ENCODE assay signal across 10 mouse cellular contexts in the genomic region with DNA sequence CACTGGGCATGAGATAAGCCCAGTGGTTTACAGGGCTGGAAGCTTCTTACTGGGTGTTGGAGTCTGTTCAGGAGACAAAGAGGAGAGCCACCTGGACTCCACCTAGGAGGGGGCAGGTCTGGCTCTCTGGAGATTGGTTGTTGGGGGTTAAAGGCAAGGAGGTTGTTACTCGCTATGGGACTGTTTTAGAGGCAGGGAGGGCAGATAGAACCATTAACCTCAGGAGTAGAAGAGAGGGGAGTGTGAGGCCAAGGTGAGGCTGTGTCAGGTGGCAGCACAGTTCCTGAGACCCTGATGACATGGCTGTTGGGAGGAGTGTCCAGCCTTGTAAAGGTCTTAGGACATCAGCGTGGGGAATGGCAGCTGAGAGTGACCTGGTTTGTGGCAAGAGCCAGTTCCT. TPM values are rescaled to one million over a fixed set of nuclear protein-coding genes. Genes with fewer than 3 reads are reported as not detected.
DNase-seq lines count a peak whose midpoint lies in the region; ATAC-seq lines count a peak whose summit lies in the region.
"Had no signal": no experiment of that assay in that cellular context is flagged by ENCODE, and none has a peak within 500 bp of the region (broad histone marks: within the 10 kb centered on the region; RNA-seq: fewer than 3 reads in every experiment).

No protein-coding gene starts in this region.

- 54% methylated on average over 2 of the region's 2 CpGs for WGBS in heart, embryonic 15.5 days
- WGBS in embryonic facial prominence, embryonic 13.5 days: 69% methylated on average over 2 of the region's 2 CpGs
- 83% methylated on average over 2 of the region's 2 CpGs for WGBS in hindbrain, embryonic 11.5 days
- WGBS in midbrain, embryonic 11.5 days: 76% methylated on average over 2 of the region's 2 CpGs

- no peak for ATAC-seq in heart, embryonic 15.5 days (replicated peaks; ENCODE audit: insufficient number of reproducible peaks, insufficient read depth, low FRiP score, low read depth)
- no peak for ATAC-seq in embryonic facial prominence, embryonic 13.5 days (ENCODE audit: insufficient number of reproducible peaks, insufficient read depth, low FRiP score, low TSS enrichment, low read depth)
- no peak for ATAC-seq in hindbrain, embryonic 11.5 days (ENCODE audit: low FRiP score)
- ATAC-seq in midbrain, embryonic 11.5 days (ENCODE audit: low FRiP score): no peak

- H3K9me3 ChIP-seq in heart, embryonic 15.5 days (replicated peaks): no peaks in the 10 kb centered on the region
- H3K9me3 ChIP-seq in embryonic facial prominence, embryonic 13.5 days: no peaks in the 10 kb centered on the region
- H3K9me3 ChIP-seq in hindbrain, embryonic 11.5 days (ENCODE audit: control insufficient read depth, low read length): no peaks in the 10 kb centered on the region
- no peaks in the 10 kb centered on the region for H3K9me3 ChIP-seq in midbrain, embryonic 11.5 days (ENCODE audit: control insufficient read depth, low read length)

- intact Hi-C loops in heart, postnatal 14 days (cut with DNase I): loop anchor here (5.0 kb wide), 1 partner anchor 103 kb away; no protein-coding TSS in a partner anchor

- H3K4me1 ChIP-seq in heart, embryonic 15.5 days (replicated peaks): peaks cover 49% of the 10 kb centered on the region
- H3K4me1 ChIP-seq in embryonic facial prominence, embryonic 13.5 days: peaks cover 48% of the 10 kb centered on the region
- peaks cover 33% of the 10 kb centered on the region for H3K4me1 ChIP-seq in hindbrain, embryonic 11.5 days (replicated peaks; ENCODE audit: control insufficient read depth, insufficient read depth, low read length)
- H3K4me1 ChIP-seq in midbrain, embryonic 11.5 days (ENCODE audit: control insufficient read depth, insufficient read depth, low read length): peaks cover 46% of the 10 kb centered on the region

- peak overlapping the region; percentile 98 for H3K27ac ChIP-seq in heart, embryonic 15.5 days
- H3K27ac ChIP-seq in embryonic facial prominence, embryonic 13.5 days: peak overlapping the region; percentile 100; the same call in 1 of the 2 replicates
- no peak overlapping the region; the same call in 1 of the 2 replicates for H3K27ac ChIP-seq in hindbrain, embryonic 11.5 days (ENCODE audit: low read depth, low read length)
- H3K27ac ChIP-seq in midbrain, embryonic 11.5 days (ENCODE audit: low read depth, low read length): no peak overlapping the region

- H3K4me3 ChIP-seq in heart, embryonic 15.5 days: peak overlapping the region; percentile 83
- H3K4me3 ChIP-seq in embryonic facial prominence, embryonic 13.5 days: peak overlapping the region; percentile 85
- H3K4me3 ChIP-seq in hindbrain, embryonic 11.5 days (ENCODE audit: low read depth, low read length): peak overlapping the region; percentile 57
- H3K4me3 ChIP-seq in midbrain, embryonic 11.5 days (ENCODE audit: low read depth, low read length): peak overlapping the region; percentile 83

- H3K4me2 ChIP-seq in heart, embryonic 15.5 days: peak overlapping the region; percentile 80
- H3K4me2 ChIP-seq in embryonic facial prominence, embryonic 13.5 days: peak overlapping the region; percentile 92
- peak overlapping the region; percentile 79 for H3K4me2 ChIP-seq in hindbrain, embryonic 11.5 days (replicated peaks; ENCODE audit: low read depth, low read length)
- peak overlapping the region; percentile 97 for H3K4me2 ChIP-seq in midbrain, embryonic 11.5 days

- no peak for DNase-seq in heart, postnatal 14 days
- no peak for DNase-seq in hindbrain, embryonic 11.5 days (ENCODE audit: low spot score)
- no peak for DNase-seq in midbrain, embryonic 11.5 days (ENCODE audit: low spot score, missing footprints)
- no peak for DNase-seq in MN1 (ENCODE audit: low spot score)
- no peak for DNase-seq in spleen, adult 12 weeks (ENCODE audit: low spot score)
- no peak for DNase-seq in right cerebral cortex, postnatal 25 days

- peaks cover 45% of the 10 kb centered on the region for H3K36me3 ChIP-seq in heart, embryonic 15.5 days
- H3K36me3 ChIP-seq in embryonic facial prominence, embryonic 13.5 days: peaks cover 48% of the 10 kb centered on the region
- peaks cover 17% of the 10 kb centered on the region for H3K36me3 ChIP-seq in hindbrain, embryonic 11.5 days (ENCODE audit: control insufficient read depth, insufficient read depth, low read length)
- peaks cover 32% of the 10 kb centered on the region for H3K36me3 ChIP-seq in midbrain, embryonic 11.5 days (ENCODE audit: control insufficient read depth, insufficient read depth, low read length)

- no peaks in the 10 kb centered on the region for H3K27me3 ChIP-seq in heart, embryonic 15.5 days
- no peaks in the 10 kb centered on the region for H3K27me3 ChIP-seq in embryonic facial prominence, embryonic 13.5 days
- H3K27me3 ChIP-seq in hindbrain, embryonic 11.5 days (ENCODE audit: control insufficient read depth, insufficient read depth, low read length): no peaks in the 10 kb centered on the region
- H3K27me3 ChIP-seq in midbrain, embryonic 11.5 days (ENCODE audit: control insufficient read depth, insufficient read depth, low read length): no peaks in the 10 kb centered on the region

- peak overlapping the region; percentile 88 for H3K9ac ChIP-seq in heart, embryonic 15.5 days
- H3K9ac ChIP-seq in embryonic facial prominence, embryonic 13.5 days: peak overlapping the region; percentile 89
- H3K9ac ChIP-seq in hindbrain, embryonic 11.5 days (ENCODE audit: low read depth, low read length): peak overlapping the region; percentile 76
- peak overlapping the region; percentile 83 for H3K9ac ChIP-seq in midbrain, embryonic 11.5 days (ENCODE audit: low read length)

RNA-seq across cellular contexts. Expression of a gene that starts 13.6 kb away (rescaled TPM):
- 103 and 119 TPM in 2 replicates for polyA plus RNA-seq in heart, embryonic 15.5 days (2015; fragmentation: Nextera tagmentation; extraction: Ambion mirVana)
- 1 to 10 TPM; 5.1 to 5.6 TPM for total RNA-seq in heart, postnatal 14 days (2021)
- 315 and 322 TPM in 2 replicates for polyA plus RNA-seq in embryonic facial prominence, embryonic 13.5 days (2015; fragmentation: Nextera tagmentation; extraction: Ambion mirVana)
- 335 and 344 TPM in 2 replicates for polyA plus RNA-seq in hindbrain, embryonic 11.5 days (2014; fragmentation: Nextera tagmentation; extraction: Ambion mirVana)
- 306 and 332 TPM in 2 replicates for polyA plus RNA-seq in midbrain, embryonic 11.5 days (2014; fragmentation: Nextera tagmentation; extraction: Ambion mirVana)

RNA-seq across cellular contexts. Expression of a gene that starts 16.7 kb away (rescaled TPM):
- polyA plus RNA-seq in heart, embryonic 15.5 days (2015; fragmentation: Nextera tagmentation; extraction: Ambion mirVana): 22.9 and 27.4 TPM in 2 replicates
- total RNA-seq in heart, postnatal 14 days (2021): 10 to 100 TPM; 71.2 to 78.7 TPM
- polyA plus RNA-seq in embryonic facial prominence, embryonic 13.5 days (2015; fragmentation: Nextera tagmentation; extraction: Ambion mirVana): 46.2 and 47.4 TPM in 2 replicates
- polyA plus RNA-seq in hindbrain, embryonic 11.5 days (2014; fragmentation: Nextera tagmentation; extraction: Ambion mirVana): 25.4 and 39.0 TPM in 2 replicates
- 25.5 and 29.7 TPM in 2 replicates for polyA plus RNA-seq in midbrain, embryonic 11.5 days (2014; fragmentation: Nextera tagmentation; extraction: Ambion mirVana)

RNA-seq across cellular contexts. Expression of a gene that starts 17.0 kb away (rescaled TPM):
- polyA plus RNA-seq in heart, embryonic 15.5 days (2015; fragmentation: Nextera tagmentation; extraction: Ambion mirVana): 0.10 and 0.15 TPM in 2 replicates
- not detected for total RNA-seq in heart, postnatal 14 days (2021)
- polyA plus RNA-seq in embryonic facial prominence, embryonic 13.5 days (2015; fragmentation: Nextera tagmentation; extraction: Ambion mirVana): 0.60 and 0.92 TPM in 2 replicates
- 0.86 and 1.3 TPM in 2 replicates for polyA plus RNA-seq in hindbrain, embryonic 11.5 days (2014; fragmentation: Nextera tagmentation; extraction: Ambion mirVana)
- polyA plus RNA-seq in midbrain, embryonic 11.5 days (2014; fragmentation: Nextera tagmentation; extraction: Ambion mirVana): 1.1 and 1.2 TPM in 2 replicates
- total RNA-seq: gastrocnemius, postnatal 4 days had no signal
- polyA plus RNA-seq: spleen, adult 2 months had no signal

RNA-seq across cellular contexts. Expression of a gene that starts 21.7 kb away (rescaled TPM):
- 0.05 and 0.27 TPM in 2 replicates for polyA plus RNA-seq in heart, embryonic 15.5 days (2015; fragmentation: Nextera tagmentation; extraction: Ambion mirVana)
- total RNA-seq in heart, postnatal 14 days (2021): not detected
- 2.2 and 2.5 TPM in 2 replicates for polyA plus RNA-seq in embryonic facial prominence, embryonic 13.5 days (2015; fragmentation: Nextera tagmentation; extraction: Ambion mirVana)
- 9.9 and 10.6 TPM in 2 replicates for polyA plus RNA-seq in hindbrain, embryonic 11.5 days (2014; fragmentation: Nextera tagmentation; extraction: Ambion mirVana)
- 7.2 and 7.7 TPM in 2 replicates for polyA plus RNA-seq in midbrain, embryonic 11.5 days (2014; fragmentation: Nextera tagmentation; extraction: Ambion mirVana)
- polyA plus RNA-seq: spleen, adult 2 months had no signal

RNA-seq across cellular contexts. Expression of a gene that starts 32.8 kb away (rescaled TPM):
- polyA plus RNA-seq in heart, embryonic 15.5 days (2015; fragmentation: Nextera tagmentation; extraction: Ambion mirVana): 6.2 and 9.4 TPM in 2 replicates
- 10 to 100 TPM; 26.7 to 29.6 TPM for total RNA-seq in heart, postnatal 14 days (2021)
- 17.6 and 18.5 TPM in 2 replicates for polyA plus RNA-seq in embryonic facial prominence, embryonic 13.5 days (2015; fragmentation: Nextera tagmentation; extraction: Ambion mirVana)
- polyA plus RNA-seq in hindbrain, embryonic 11.5 days (2014; fragmentation: Nextera tagmentation; extraction: Ambion mirVana): 10.9 and 11.3 TPM in 2 replicates
- 9.1 and 10.3 TPM in 2 replicates for polyA plus RNA-seq in midbrain, embryonic 11.5 days (2014; fragmentation: Nextera tagmentation; extraction: Ambion mirVana)

Comparison
In these comparisons a context has a peak if more than half of its experiments do, and no peak if none do; other contexts are left out.
1. H3K27ac ChIP-seq: peak in heart, embryonic 15.5 days (single experiment) and embryonic facial prominence, embryonic 13.5 days (single experiment); none in hindbrain, embryonic 11.5 days (single experiment) and midbrain, embryonic 11.5 days (single experiment).
2. Peak in every context shown above with its lines, with median percentiles within 50 percentile points of each other: H3K4me2 ChIP-seq, H3K4me3 ChIP-seq and H3K9ac ChIP-seq.